Mouse (Mus musculus): ENCODE measurements around the gene Dhx30.

GRCm38 (mm10) chr9:110118249-110118648 lies 619 bp upstream of the Dhx30 start:
- TF ChIP-seq EP300 (IDR thresholded peaks at IDR 0.05; ENCODE audit: low read depth) (no peak), CTCF (IDR thresholded peaks at IDR 0.05; ENCODE audit: low read depth) (no peak)
